1 mouse cellular context compared by ENCODE assay signal in genomic region chr13:55338131-55339054, GRCm38 (mm10).
TF ChIP-seq lines count a peak whose summit lies in the region.

No protein-coding gene starts in this region.

TF ChIP-seq in MEL, 35 proteins besides CTCF, POLR2A, EP300 and RAD21:
- TF ChIP-seq NRF1 (IDR thresholded peaks at IDR 0.05; ENCODE audit: insufficient read depth, low read depth, low read length, poor library complexity, severe bottlenecking) = peak; percentile 45; the same call in 1 of the 2 replicates
- no peak for TF ChIP-seq SIN3A (IDR thresholded peaks at IDR 0.05; ENCODE audit: low read length)
